8 mouse cellular contexts compared by ENCODE assay signal in genomic region chr2:170318713-170319532, GRCm38 (mm10).
DNase-seq lines count a peak whose midpoint lies in the region; ATAC-seq lines count a peak whose summit lies in the region.

No protein-coding gene starts in this region.

- peaks cover 32% of the 10 kb centered on the region for H3K4me1 ChIP-seq in hindbrain, embryonic 10.5 days (replicated peaks)
- peaks cover 9% of the 10 kb centered on the region for H3K4me1 ChIP-seq in lung, embryonic 16.5 days (replicated peaks; ENCODE audit: control insufficient read depth, insufficient read depth, low read length)

- peak; percentile 94 for ATAC-seq in frontal cortex, adult (ENCODE audit: low TSS enrichment)
- ATAC-seq in lung, embryonic 16.5 days (ENCODE audit: low read depth): peak; percentile 95

- peak overlapping the region; percentile 91 for H3K27ac ChIP-seq in hindbrain, embryonic 10.5 days
- peak overlapping the region; percentile 73 for H3K27ac ChIP-seq in lung, embryonic 16.5 days (ENCODE audit: low read length)

- peak overlapping the region; percentile 54 for H3K4me3 ChIP-seq in hindbrain, embryonic 10.5 days
- H3K4me3 ChIP-seq in lung, embryonic 16.5 days (ENCODE audit: low read length): peak overlapping the region; percentile 53

- no peaks in the 10 kb centered on the region for H3K9me3 ChIP-seq in hindbrain, embryonic 10.5 days
- no peaks in the 10 kb centered on the region for H3K9me3 ChIP-seq in lung, embryonic 16.5 days (ENCODE audit: control insufficient read depth, low read length)

- peaks cover 14% of the 10 kb centered on the region for H3K27me3 ChIP-seq in hindbrain, embryonic 10.5 days (ENCODE audit: insufficient read depth, poor library complexity, severe bottlenecking)
- H3K27me3 ChIP-seq in lung, embryonic 16.5 days (ENCODE audit: control insufficient read depth, insufficient read depth, low read depth, low read length): no peaks in the 10 kb centered on the region

- 10% methylated on average over 25 of the region's 25 CpGs for WGBS in hindbrain, embryonic 10.5 days
- 9% methylated on average over 24 of the region's 25 CpGs for WGBS in lung, embryonic 16.5 days

- H3K4me2 ChIP-seq in lung, embryonic 16.5 days (ENCODE audit: low read depth, low read length): peak overlapping the region; percentile 80

- peak overlapping the region; percentile 75 for H3K9ac ChIP-seq in lung, embryonic 16.5 days (ENCODE audit: low read length)

- peak; percentile 97 for DNase-seq in ES-CJ7 (ENCODE audit: low read depth, low spot score)
- peak; percentile 20 to 21 for DNase-seq in cerebellum, adult 18-20 months
- peak; percentile 92 for DNase-seq in hindbrain, embryonic 10.5 days (ENCODE audit: low spot score)
- peak; percentile 89 for DNase-seq in layer of hippocampus, adult 9-11 months
- DNase-seq in ovary, postnatal 36 days (ENCODE audit: low spot score): peak; percentile 88
- DNase-seq in thymus, postnatal 14 days: peak; percentile 96

- no peaks in the 10 kb centered on the region for H3K36me3 ChIP-seq in hindbrain, embryonic 10.5 days
- no peaks in the 10 kb centered on the region for H3K36me3 ChIP-seq in lung, embryonic 16.5 days (ENCODE audit: control insufficient read depth, insufficient read depth, low read length)

Comparison
In these comparisons a context has a peak if more than half of its experiments do, and no peak if none do; other contexts are left out.
1. Peak in every context shown above with its lines: DNase-seq, ATAC-seq, H3K4me3 ChIP-seq and H3K27ac ChIP-seq.
2. DNase-seq: peak in every context shown above with its lines; median percentile 97 in ES-CJ7; 96 in thymus, postnatal 14 days; 92 in hindbrain, embryonic 10.5 days; 89 in layer of hippocampus, adult 9-11 months; 88 in ovary, postnatal 36 days; 20 in cerebellum, adult 18-20 months.